Mouse (Mus musculus): ENCODE data around the gene Sf3a2. TPM values are rescaled to one million over a fixed set of nuclear protein-coding genes. Genes with fewer than 3 reads are reported as not detected.

Gene Sf3a2
- total and polyA plus RNA-seq, 2 experiments from 2014 or later = 20.4 to 66.4 TPM

DNA sequence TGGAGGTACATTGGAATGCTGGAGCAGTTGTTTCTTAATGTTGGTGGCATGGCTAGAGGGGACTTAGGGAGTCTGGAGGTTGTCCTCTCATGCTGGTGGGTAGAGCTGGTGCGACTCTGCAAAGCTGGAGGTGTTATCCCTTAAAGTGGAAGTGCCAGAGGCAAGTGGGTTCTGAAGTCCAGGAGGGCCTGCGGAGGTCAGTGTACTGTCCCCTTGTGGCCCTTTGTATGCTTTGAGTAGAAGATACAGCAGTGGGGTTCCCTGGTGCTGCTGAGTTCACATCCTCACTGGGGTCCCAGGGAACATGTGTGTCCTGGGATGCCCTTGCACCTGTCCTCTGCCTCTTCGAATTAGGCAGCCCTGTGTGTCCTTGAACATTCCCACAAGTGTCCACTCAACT, 41.9 kb upstream of the Sf3a2 start:
- Histone ChIP-seq H3K27me3 (ENCODE audit: insufficient read depth, low read length) (no peaks in the 10 kb centered on the region), H3K9me3 (ENCODE audit: low read length) (no peaks in the 10 kb centered on the region), H3K4me2 (ENCODE audit: low read depth) (peak overlapping the region; percentile 72), H3K27ac (ENCODE audit: low read depth, low read length) (no peak overlapping the region), H3K4me1 (ENCODE audit: insufficient read depth) (peaks cover 17% of the 10 kb centered on the region), H3K4me3 (ENCODE audit: low read depth, low read length) (peak overlapping the region; percentile 70), H3K36me3 (ENCODE audit: insufficient read depth) (no peaks in the 10 kb centered on the region), H3K9ac (peak overlapping the region; percentile 84)
- WGBS = 28% methylated on average over 3 of the region's 3 CpGs
- ATAC-seq = no peak
- peak; percentile 11; the same call in 1 of the 2 replicates for TF ChIP-seq CTCF (IDR thresholded peaks at IDR 0.05; ENCODE audit: low read depth)
- no peak for DNase-seq

DNA sequence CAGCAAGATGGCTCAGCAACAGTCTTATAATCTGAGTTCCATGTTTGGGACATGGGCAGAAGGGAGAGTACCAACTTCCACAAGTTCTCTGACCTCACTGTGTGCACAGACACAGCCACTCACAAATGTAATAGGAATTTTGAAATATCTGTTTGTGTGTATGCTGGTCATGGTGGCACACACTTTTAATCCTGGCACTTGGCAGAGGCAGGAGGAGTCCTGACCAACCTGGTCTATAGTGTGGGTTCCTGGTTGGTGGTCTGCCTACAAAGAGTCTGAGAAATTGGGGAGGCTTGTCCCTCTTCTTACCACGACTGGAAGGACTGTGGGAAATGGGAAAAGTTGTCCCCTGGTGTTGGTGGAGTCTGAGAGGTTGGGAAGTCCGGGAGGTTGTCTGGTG, 41.5 kb upstream of the Sf3a2 start:
- peak overlapping the region; percentile 84 for H3K9ac ChIP-seq
- H3K4me1 ChIP-seq (ENCODE audit: insufficient read depth) = peaks cover 17% of the 10 kb centered on the region
- peak overlapping the region; percentile 72 for H3K4me2 ChIP-seq (ENCODE audit: low read depth)
- 52% methylated on average over 2 of the region's 2 CpGs for WGBS
- peak overlapping the region; percentile 70 for H3K4me3 ChIP-seq (ENCODE audit: low read depth, low read length)
- H3K27me3 ChIP-seq (ENCODE audit: insufficient read depth, low read length) = no peaks in the 10 kb centered on the region
- H3K36me3 ChIP-seq (ENCODE audit: insufficient read depth) = no peaks in the 10 kb centered on the region
- DNase-seq (no peak), ATAC-seq (no peak)
- no peaks in the 10 kb centered on the region for H3K9me3 ChIP-seq (ENCODE audit: low read length)
- H3K27ac ChIP-seq (ENCODE audit: low read depth, low read length) = no peak overlapping the region
- no peak for TF ChIP-seq CTCF (IDR thresholded peaks at IDR 0.05; ENCODE audit: low read depth)

DNA sequence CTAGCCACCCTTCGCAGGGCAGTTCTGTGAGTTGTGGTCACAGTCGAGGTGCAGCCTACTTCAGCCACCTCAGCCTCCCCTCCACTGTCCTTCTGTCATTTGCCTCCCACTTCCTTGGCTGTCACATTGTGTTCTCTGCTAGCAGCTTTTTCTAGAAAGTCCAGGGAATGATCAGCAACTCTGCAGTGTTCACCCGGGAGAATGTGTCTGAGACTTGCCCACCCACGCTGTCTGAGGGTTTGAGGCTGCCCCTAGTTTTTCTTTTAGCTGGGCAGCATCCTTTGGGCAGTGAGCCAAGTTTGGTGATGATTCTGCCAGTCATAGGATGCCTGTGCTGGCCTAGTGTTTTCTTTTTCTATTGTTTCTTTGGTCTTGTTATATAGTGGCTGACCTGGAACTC, 41.0 kb upstream of the Sf3a2 start:
- peak overlapping the region; percentile 72 for H3K4me2 ChIP-seq (ENCODE audit: low read depth)
- H3K9ac ChIP-seq = peak overlapping the region; percentile 84; the same call in 1 of the 2 replicates
- H3K4me3 ChIP-seq (ENCODE audit: low read depth, low read length) = peak overlapping the region; percentile 70; the same call in 1 of the 2 replicates
- no peak overlapping the region for H3K27ac ChIP-seq (ENCODE audit: low read depth, low read length)
- ATAC-seq (no peak), DNase-seq (no peak)
- H3K9me3 ChIP-seq (ENCODE audit: low read length) = no peaks in the 10 kb centered on the region
- WGBS = 56% methylated on average over 4 of the region's 4 CpGs
- TF ChIP-seq CTCF (IDR thresholded peaks at IDR 0.05; ENCODE audit: low read depth) = no peak
- H3K4me1 ChIP-seq (ENCODE audit: insufficient read depth) = peaks cover 17% of the 10 kb centered on the region
- H3K36me3 ChIP-seq (ENCODE audit: insufficient read depth) = no peaks in the 10 kb centered on the region
- no peaks in the 10 kb centered on the region for H3K27me3 ChIP-seq (ENCODE audit: insufficient read depth, low read length)

DNA sequence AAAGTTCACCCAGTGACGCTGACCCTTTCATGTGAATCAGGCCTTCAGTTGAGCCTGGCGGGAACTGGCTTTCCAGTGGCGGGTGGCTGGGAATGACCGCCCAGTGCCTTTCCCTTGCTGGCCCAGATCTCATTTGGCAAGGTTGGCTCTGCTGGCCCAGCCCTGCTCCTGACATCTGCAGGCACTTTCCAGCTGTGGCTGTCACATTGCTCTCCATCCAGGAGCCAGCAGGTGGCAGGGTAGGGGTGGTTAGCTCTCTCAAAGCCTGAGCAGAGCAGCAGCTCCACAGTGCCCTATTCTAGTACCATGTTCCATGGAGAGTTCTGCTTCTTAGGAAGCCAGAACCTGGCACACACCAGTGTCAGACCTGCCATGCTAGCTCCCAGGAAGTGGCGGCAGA, 40.3 kb upstream of the Sf3a2 start:
- 34% methylated on average over 5 of the region's 5 CpGs for WGBS
- peak; percentile 53 for DNase-seq
- Histone ChIP-seq H3K27ac (ENCODE audit: low read depth, low read length) (no peak overlapping the region; the same call in 1 of the 2 replicates), H3K36me3 (ENCODE audit: insufficient read depth) (no peaks in the 10 kb centered on the region), H3K4me2 (ENCODE audit: low read depth) (peak overlapping the region; percentile 72; the same call in 1 of the 2 replicates), H3K4me1 (ENCODE audit: insufficient read depth) (peaks cover 17% of the 10 kb centered on the region), H3K27me3 (ENCODE audit: insufficient read depth, low read length) (no peaks in the 10 kb centered on the region), H3K9me3 (ENCODE audit: low read length) (no peaks in the 10 kb centered on the region), H3K4me3 (ENCODE audit: low read depth, low read length) (no peak overlapping the region), H3K9ac (no peak overlapping the region)
- peak; percentile 42 for ATAC-seq
- peak; percentile 69 for TF ChIP-seq CTCF (IDR thresholded peaks at IDR 0.05; ENCODE audit: low read depth)

- WGBS = 87% methylated on average over 7 of the region's 7 CpGs
- no peak for TF ChIP-seq CTCF (IDR thresholded peaks at IDR 0.05; ENCODE audit: low read depth)
- DNase-seq (no peak), ATAC-seq (no peak)
- no peak overlapping the region for H3K4me2 ChIP-seq (ENCODE audit: low read depth)
- no peaks in the 10 kb centered on the region for H3K9me3 ChIP-seq (ENCODE audit: low read length)
- peaks cover 17% of the 10 kb centered on the region for H3K4me1 ChIP-seq (ENCODE audit: insufficient read depth)
- H3K27ac ChIP-seq (ENCODE audit: low read depth, low read length) = no peak overlapping the region
- no peak overlapping the region for H3K4me3 ChIP-seq (ENCODE audit: low read depth, low read length)
- H3K27me3 ChIP-seq (ENCODE audit: insufficient read depth, low read length) = no peaks in the 10 kb centered on the region
- no peak overlapping the region for H3K9ac ChIP-seq
- H3K36me3 ChIP-seq (ENCODE audit: insufficient read depth) = no peaks in the 10 kb centered on the region
These were observed 39.3 kb upstream of the Sf3a2 start for GRCm38 (mm10) chr10:80758651-80759050.

DNA sequence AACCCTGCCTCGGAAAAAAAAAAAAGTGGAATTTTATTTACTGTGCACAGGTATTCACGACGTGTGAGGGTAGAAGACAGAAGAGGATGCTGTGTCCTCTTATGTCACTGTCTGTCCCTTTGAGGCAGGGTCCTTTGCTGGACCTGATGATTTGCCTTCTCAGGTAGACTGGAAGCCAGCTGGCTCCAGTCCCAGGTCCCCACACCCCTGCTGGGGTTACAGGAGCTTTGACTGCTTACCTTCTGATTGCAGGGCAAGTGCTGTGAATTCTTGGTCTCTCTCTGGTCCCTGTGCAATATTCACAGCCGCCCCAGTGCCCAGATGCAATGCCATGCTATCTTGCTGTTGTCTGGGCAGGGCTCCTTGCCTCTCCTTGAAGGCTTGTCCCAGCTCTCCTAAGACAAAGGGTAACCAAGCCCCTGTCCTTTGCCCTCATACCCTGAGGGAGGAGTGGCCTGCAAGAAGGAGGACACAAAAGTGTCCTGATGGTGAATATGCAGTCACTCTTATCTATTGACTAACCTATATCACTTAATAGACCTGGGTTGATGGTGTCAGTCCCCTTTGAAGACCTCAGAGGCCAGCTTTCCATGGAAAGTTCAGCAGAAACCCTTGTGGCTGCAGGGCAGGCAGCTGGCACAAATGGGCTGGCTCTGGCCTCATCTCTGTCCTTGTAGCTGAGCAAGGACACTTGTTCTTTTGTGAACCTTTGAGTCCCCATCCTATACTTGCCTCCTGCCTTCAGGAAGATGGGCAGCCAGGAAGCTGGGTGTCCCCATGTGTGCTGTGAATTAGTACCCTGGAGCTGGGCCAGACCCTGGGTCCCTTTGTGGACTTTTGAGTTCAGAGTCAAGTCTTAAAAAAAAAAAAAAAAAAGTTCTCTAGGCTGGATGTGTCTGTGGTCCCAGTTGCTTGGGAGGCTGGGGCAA, 37.1 kb upstream of the Sf3a2 start:
- H3K9ac ChIP-seq = no peak overlapping the region
- H3K27me3 ChIP-seq (ENCODE audit: insufficient read depth, low read length) = no peaks in the 10 kb centered on the region
- H3K9me3 ChIP-seq (ENCODE audit: low read length) = no peaks in the 10 kb centered on the region
- H3K36me3 ChIP-seq (ENCODE audit: insufficient read depth) = peaks cover 10% of the 10 kb centered on the region; the same call in 1 of the 2 replicates
- TF ChIP-seq CTCF (IDR thresholded peaks at IDR 0.05; ENCODE audit: low read depth) = no peak
- no peak overlapping the region for H3K4me2 ChIP-seq (ENCODE audit: low read depth)
- no peak overlapping the region for H3K27ac ChIP-seq (ENCODE audit: low read depth, low read length)
- no peak for DNase-seq
- H3K4me3 ChIP-seq (ENCODE audit: low read depth, low read length) = no peak overlapping the region
- H3K4me1 ChIP-seq (ENCODE audit: insufficient read depth) = peaks cover 17% of the 10 kb centered on the region
- 82% methylated on average over 4 of the region's 4 CpGs for WGBS
- ATAC-seq = no peak

- Histone ChIP-seq H3K9ac (no peak overlapping the region), H3K36me3 (ENCODE audit: insufficient read depth) (peaks cover 19% of the 10 kb centered on the region), H3K27ac (ENCODE audit: low read depth, low read length) (no peak overlapping the region), H3K9me3 (ENCODE audit: low read length) (no peaks in the 10 kb centered on the region), H3K4me2 (ENCODE audit: low read depth) (no peak overlapping the region), H3K4me3 (ENCODE audit: low read depth, low read length) (no peak overlapping the region), H3K27me3 (ENCODE audit: insufficient read depth, low read length) (no peaks in the 10 kb centered on the region), H3K4me1 (ENCODE audit: insufficient read depth) (peaks cover 9% of the 10 kb centered on the region)
- no peak for TF ChIP-seq CTCF (IDR thresholded peaks at IDR 0.05; ENCODE audit: low read depth)
- 72% methylated on average over 3 of the region's 3 CpGs for WGBS
- DNase-seq = no peak
- ATAC-seq = no peak
These were observed 36.2 kb upstream of the Sf3a2 start for GRCm38 (mm10) chr10:80761821-80762220.
